Mouse (Mus musculus): ENCODE measurements around the gene Kcnip1.

GRCm38 (mm10) chr11:33927321-33927720, 65.6 kb downstream of the Kcnip1 start:
- TF ChIP-seq GATA1 (IDR thresholded peaks at IDR 0.05; ENCODE audit: low read length) (no peak), TAL1 (IDR thresholded peaks at IDR 0.05; ENCODE audit: low read length) (no peak)
